Mouse (Mus musculus) c-Kit-positive CD71-positive TER-119-negative erythroid progenitor cells, embryonic 14.5 days (primary cell): Measurements from ENCODE around the gene Paf1.

Experiments
- DNase-seq: peaks from one replicate; pipeline ENCODE4 v3.0.0-alpha.2; 2013; ENCODE audit warnings: low read depth

The Paf1 gene

DNA sequence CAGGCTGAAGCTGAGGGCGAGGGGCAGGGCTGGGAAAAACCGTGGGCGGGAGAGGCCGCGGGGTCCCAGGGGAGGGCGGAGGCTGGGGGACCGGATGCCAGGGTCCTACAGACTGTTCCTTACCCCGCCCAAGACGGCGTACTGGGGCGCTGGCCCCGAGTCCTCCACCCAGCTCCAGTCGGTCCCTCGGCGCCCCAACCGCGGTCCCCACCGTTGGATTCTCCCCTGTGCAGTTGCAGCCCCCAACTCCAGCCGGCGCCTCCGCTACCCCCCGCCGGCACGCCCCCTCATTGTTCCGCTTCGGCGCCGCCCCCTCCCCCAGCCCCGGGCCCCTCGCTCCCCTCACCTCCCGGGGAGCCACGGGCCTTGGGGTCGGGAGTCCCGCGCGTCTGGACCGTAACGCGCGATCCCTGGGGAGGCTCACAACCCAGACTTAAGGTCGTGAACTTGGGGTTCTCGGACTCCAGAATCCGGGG lies 21.2 kb upstream of the Paf1 start:
- no peak for DNase-seq

DNA sequence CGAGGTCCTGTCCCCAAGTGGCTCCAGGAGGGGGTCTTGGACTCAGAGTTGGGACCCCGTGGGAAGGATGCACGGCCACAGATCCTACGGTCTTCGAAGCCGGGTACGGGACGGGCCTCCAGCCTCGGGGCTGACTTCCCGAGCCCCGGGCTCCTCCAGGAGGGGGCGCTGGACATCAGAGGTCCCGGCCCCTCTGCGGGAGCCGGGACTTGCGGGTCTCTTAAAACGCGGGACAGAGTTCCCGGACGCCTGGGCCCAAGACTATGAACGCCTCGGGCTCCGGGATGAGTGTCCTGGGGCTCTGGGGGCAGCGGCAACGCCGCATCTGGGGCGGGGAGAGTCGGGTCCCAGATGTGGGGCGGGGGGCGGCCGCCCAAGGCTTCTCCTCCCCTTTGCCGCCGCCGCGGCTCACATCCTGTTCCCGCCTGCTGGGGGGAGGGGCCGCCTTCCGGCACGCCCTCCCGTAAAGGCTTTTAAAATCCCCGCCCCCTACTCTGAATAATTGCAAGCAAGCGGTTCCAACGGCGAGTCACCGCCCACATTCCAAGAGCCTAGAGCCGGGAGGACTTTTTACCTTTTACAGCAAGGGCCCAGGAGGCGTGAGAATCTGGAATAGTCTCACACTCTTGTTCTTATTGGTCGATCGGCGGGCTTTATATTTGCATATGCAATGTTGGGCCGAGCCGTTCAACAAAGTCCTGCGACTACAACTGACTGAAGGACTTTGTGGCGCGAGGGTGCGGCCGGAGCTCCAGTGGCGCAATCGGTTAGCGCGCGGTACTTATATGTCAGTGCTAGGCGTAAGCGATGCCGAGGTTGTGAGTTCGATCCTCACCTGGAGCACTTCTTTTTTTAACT lies 20.3 kb upstream of the Paf1 start, which contains the start of gene Plekhg2:
Plekhg2 (minus strand) TSS at position 349 of the 858 bp plus-strand sequence.
- peak; percentile 98 for DNase-seq

DNA sequence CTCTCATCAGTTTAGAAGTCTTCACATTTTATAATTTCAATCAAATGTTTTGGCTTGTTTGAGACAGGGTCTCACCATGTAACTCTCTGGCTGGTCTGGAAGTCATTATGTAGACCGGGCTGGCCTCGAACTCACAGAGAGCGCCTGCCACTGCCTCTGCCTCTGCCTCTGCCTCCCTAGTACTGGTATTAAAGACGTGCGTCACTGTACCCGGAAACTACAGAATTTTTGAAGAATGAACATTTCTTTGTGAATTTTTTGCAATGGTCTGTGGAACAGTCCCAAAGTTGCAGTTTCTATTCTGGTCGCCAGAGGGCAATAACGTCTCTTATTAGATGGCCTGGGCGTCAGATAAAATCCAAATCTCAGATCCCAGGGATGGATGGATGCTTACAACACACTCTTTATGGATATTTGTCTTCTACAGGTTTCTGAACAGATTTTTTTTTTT lies 19.6 kb upstream of the Paf1 start:
- peak; percentile 89 for DNase-seq

DNA sequence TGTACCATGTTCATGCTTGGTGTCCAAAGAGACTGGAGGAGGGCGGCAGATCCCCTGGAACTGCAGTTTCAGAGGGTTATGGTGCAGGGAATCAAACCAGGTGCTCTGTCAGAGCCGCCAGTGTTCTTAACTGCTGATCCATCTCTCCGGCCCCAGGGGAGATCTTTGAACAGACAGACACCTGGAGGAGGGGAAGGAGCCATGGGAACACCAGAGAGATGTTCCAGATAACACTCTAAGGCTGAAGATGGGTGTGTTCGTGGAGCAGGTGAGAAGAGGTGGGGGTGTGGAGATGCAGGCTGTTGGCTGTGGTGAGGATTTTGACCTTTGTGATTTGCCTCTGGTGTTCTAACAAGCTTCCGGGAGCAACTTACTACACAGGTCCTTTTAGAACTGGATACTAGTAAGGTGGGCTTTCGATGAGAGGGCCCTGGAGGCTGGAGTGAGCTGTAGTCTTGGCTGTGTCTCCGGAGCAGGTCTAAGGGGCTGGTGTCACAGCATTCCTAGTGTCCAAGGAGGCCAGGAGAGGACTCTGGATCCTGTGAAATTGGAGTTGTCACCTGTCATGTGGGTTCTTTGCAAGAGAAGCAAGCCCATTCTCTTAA lies 18.8 kb upstream of the Paf1 start:
- DNase-seq = no peak

DNA sequence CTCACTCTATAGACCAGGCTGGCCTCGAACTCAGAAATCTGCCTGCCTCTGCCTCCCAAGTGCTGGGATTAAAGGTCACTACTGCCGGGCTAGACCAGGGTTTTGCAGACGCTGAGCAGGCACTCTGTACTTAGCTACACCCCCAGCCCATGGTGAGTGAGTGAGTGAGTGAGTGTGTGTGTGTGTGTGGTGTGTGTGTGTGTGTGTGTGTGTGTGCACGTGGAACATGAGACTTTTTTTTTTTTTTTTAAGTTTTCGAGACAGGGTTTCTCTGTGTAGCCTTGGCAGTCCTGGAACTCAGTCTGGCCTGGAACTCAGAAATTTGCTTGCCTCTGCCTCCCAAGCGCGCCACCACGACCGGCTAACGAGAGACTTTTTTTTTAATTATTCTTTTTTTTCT lies 18.1 kb upstream of the Paf1 start:
- DNase-seq = no peak

DNA sequence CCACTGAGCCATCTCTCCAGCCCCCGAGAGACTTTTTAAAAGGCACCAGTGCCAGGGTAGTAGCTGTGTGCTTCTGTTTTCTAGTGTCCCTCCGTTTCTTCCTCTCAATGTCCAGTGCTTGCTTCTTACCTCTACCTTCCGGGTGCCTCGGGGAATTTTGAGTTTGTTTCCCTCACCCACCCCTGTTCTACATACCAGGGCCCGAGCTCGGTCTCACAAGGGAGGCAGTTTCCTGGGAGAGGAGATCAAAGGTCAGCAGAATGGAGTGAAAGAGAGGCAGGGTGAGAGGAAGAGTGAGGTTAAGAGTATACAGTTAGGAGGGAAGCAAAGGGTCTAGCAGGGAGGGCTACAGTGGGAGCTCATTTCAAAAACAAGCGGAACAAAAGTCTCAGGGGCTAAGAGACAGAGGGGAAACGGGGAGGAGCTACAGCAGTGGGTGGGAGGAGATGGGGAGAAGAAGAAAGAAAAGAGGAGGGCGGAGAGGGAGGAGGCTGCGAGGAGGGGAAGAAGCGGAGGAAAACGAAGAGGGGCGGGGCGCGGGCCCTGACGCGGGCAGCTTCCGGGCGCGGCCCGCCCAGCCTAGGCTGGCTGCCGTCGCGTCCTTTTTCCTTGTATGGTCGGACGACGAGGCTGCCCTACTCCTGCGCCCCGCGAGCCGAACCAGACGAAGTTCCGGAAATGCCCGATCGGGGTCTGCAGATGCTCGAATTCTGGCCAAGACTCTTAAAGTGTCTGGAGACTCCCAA lies 17.4 kb upstream of the Paf1 start:
- peak; percentile 86 for DNase-seq

DNA sequence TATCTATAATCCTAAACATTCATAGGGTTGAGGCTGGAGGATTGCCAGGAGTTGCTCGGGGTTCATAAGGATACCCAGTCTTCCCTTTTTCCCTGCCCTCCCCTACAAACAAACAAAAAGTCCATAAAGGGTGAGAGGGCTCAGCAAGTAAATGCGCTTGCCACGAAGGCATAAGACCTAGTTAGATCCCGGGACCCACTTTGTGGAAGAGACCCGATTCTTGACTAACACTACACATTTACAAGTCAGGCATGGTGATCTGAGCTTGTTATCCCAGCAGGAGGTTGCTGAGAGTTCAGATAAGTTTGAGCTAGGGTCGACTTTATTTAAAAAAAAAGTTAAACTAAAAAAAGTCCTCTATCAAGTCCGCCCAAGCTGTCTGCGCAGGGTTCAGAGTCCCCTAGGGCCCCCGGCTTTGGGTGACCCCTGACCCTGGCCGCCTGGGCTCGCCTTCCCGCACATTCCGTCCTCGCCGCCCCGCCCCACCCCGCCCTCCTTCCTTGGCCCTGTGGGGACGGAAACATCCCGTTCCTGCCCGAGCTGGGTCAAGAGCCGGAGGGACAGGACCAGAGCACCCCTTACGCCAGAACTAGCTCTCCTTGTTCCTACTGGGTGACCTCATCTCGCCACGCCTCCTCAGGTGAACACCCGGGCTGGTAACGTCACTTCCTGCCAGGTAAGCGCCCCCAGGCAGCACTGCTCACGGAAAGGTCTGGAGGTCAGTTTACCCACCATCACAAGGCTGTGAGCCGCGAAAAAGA lies 16.6 kb upstream of the Paf1 start:
- no peak for DNase-seq

DNA sequence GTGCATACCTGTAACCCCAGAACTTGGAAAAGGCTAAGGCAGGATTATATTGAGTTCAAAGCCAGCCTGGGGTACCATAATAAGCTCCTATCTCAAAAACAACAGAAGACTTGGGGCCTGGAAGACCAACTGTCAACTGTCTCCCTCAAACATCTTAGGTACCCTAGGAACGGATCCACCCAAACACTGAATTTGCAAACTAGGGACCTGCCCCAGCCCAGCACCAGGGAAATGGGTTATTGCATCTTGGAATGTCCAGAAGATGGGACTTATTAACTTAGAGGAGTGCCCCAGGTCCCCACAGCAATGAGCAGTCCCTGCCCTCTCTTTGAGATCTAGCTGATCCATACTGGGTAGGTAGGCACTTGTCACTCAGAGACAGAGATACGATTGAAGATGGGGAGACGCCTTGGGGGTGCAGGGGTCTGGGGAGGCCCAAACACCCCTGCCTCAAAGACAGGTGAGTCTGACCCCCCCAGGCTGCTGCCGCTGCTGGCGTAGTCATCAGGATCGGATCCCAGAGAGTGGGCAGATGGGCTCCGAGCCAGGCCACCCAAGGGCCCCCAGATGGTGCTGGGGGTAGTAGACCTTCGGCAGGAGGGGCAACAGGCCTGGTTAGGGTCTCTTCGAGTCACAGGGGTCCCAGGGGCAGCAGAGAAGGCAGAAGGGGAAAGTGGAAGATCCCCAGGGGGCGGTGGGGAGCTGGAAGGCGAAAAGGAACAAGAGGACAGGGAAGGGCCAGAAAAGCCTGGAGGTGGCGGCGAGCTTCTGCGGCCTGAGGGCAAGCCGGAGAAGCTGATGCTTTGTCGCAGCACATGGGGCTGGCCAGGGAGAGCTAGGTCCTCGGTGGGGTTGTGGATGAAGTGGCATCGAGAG lies 15.3 kb upstream of the Paf1 start:
- no peak for DNase-seq

DNA sequence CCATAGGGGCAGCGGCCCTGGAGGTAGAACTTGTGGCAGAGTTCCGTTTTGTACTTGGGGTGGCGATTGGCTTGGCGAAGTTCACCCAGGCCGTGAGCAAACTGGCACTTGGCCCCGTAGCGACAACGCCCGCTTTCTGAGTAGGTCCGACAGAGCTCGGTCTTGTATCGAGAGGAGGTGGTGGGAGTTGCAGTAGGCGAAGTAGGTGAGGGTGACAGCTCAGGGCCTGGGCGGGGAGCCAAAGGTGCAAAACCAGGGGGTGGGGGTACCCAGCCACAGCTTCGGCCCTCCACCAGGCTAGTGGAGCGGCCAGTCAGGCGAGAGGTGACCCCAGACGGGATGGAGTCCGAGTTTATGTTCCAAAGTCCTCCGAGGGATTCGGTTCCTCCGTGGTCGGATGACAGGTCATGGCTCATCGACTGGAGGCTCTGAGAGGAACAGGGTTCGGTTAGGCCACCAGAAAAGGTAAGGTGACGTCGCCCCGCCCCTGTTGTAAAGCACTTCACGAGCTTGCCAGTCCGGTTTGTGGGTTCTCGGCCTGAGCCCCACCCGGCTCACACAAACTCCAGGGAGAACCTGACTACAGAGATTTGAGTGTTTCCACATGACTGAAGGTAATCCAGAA lies 14.6 kb upstream of the Paf1 start:
- DNase-seq = no peak

DNA sequence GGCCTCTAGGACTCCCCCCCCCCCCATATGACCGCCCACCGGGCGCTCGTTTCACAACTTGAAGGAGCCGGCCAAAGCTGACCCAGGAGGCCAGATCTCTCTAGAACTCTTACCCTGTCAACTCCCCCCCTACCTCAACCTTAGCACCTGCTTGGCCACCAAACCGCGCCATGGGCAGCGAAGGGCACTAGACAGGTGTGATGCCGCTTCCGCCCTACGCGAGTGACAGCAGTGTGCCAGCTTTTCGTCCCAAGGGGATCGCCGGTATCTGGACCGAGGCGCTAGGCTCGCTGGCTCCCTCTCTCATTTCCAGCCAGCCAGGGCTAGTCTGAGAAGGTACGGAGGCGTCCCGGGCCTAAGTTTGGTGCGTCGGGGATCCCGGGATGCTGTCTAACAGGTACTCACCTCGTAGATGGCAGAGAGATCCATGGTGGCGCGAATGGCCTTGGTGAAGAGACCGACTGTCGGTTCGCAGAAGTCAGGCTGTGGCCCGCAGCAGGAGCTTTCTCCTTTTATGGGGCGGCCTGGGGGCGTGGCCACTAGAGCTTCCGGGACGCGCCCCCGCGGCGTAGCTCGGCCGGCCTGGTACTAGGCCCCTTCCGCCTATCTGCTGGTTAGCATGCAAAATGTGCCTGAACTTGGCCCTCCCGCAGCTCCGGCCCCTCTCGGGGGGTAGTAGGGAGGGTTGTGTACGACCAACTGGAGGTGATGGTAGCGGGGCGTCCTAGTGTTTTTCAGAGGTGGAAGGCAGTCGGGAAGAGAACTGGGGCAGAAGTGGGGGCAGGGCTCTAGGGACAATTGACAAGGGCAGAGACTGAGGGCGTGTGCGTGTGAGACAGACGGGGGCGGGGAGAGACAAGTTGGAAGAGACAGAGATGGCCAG lies 13.7 kb upstream of the Paf1 start:
- DNase-seq = peak; percentile 88

DNA sequence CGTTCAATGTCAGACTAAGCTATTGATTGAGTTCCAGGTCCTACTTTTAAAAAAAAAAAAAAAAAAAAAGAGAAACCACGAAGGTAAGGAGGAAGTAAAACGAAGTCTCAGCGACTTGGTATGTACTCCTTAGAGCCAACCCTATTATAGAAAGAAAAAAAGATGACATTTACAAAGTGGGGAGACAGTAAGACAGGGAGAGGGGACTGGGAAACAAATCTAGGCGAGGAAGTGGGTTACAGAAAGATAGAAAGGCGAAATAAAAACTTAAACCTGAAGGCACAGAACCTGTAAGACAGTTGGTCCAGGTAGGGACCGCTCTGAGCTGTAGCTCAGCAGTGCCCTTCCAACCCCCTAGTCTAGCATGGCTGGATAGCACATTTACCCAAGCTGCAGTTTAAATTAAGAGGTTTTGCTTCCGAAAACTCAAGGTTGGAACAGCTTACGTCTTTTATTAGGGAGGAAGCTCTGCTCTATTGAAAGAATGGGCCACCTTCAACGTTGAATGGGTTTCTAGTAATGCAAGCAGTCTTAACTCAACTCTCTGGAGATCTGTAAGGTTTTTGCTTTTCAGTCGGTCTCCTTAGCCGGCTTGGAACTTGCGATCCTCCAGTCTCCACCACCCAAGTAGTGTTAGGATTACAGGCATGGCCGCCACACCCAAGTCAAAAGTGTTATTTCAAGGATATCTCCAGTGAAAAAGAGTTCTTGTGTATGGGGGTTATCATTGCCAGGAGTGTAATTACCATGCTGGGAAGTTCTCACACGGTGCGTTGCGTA lies 12.3 kb upstream of the Paf1 start, which contains the start of gene Zfp36:
Zfp36 (minus strand) TSS at position 17 of the 780 bp plus-strand sequence.
- no peak for DNase-seq

DNA sequence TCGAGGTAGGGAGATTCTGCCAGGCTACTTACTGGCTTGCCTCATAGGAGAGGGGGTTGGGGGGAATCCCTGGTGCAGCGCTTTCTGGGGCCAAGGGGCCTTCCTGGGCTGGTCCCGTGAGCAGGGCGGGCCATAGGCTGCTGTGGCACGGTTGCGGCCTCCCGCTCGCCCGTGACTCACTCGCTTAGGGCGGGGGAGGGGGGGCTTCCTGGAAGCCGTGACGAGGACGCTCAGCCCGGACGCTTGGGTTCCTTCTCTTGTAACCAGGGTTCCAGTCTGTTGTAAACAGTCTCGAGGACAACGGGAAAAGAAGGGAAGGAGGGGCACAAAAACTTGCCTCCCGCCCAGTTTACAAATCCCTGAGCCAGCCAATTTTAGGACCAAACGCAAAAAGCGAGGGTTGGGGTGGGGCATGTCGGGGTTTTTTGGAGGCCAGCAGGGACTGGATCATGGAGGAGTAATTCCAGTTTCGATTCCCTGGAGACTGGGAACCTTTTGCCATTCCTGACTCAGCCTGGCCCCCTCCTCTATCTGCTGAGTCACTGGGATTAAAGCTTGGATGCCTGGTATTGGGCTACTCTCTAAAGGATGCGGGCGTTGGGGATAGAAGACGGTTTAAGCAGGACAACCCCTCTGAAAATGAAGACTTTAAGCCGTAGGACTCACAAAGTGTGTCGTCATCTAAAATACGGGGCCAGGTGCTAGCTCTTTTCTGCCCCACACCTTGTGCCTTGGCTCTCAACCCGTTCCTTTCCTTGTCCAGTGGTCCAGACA lies 11.5 kb upstream of the Paf1 start:
- DNase-seq = peak; percentile 83

DNA sequence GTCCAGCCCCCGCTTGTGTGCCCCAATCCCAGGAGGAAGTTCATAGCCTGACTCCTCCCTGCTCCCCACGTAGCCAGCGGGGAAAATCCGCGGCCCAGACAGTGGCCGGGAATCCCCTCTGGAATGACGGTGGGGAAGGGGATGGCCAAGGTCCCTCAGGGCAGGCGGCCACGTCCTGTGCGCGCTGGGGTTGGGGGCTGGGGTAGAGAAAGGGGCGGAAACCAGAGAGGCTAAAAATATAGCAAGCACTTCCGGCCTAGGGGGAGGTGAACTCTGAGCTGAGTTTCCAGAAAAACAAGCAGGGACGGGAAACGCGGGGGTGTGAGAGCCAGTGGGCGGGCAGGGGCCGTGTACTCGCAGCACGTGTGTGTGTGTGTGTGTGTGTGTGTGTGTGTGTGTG lies 10.8 kb upstream of the Paf1 start:
- peak; percentile 65 for DNase-seq

DNA sequence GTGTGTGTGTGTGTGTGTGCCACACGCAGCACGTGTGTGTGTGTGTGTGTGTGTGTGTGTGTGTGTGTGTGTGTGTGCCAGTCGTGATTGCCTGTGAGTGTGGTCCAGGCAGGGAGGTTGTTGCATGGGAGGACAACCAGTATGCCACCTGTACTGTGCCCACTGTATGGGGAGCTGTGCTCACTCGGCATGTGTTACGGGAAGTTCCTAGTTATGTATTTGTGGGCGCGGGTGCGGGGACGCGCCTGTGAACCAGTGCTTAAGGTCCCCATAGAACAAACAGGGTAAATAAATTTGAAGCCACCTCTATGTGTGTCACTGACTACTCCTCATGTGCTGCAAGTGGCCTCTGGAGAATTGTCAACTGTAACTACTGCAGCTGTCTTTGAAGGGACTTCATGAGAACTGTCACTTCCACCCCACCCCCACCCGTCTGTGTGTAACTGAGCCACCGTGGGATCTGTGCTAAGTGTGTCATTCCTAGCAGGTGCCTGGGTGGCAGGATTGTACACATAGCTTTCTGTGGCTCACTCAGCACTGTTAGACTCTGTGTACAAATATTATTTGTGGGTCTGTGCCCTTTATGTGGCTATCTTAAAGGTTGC lies 10.3 kb upstream of the Paf1 start:
- DNase-seq = no peak

DNA sequence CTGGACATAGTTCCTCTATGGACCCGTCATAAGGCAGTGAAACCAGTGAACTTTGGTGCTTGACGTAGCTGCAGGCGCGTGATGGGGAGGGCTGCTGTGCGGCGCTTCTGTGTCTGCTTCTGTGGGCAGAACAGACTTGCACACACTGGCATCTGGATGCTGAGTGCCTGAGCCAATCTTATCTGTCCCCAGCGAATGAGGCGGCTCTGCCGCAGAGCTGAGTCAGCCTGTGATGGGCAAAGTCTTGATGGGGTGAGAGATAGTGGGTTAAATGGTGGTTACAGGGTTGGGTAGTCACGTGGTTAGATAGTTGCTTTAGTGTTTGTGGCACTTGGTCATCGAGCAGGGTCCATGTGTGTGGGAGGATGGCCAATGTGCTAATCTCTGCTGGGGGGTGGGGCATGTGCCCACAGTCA lies 9.8 kb upstream of the Paf1 start:
- DNase-seq = peak; percentile 75

DNA sequence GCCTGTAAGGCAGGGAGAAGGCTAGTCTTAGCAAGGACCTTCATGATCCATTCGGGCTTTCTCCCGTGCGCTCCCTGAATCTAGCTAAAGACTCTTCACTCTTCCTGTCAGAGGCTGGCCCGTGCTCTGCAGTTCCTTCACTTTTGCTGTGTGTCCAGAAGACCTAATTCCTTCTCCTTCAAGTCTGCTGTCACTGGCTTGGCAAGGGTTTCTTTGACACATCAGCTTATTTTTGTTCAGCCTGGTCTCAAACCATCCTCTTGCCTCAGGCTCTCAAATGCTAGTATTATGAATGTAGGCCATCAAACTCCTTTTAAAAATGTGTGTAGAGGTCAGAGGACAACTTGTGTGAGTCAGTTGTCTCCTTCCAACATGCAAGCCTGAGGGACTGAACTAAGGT lies 9.1 kb upstream of the Paf1 start:
- DNase-seq = no peak

DNA sequence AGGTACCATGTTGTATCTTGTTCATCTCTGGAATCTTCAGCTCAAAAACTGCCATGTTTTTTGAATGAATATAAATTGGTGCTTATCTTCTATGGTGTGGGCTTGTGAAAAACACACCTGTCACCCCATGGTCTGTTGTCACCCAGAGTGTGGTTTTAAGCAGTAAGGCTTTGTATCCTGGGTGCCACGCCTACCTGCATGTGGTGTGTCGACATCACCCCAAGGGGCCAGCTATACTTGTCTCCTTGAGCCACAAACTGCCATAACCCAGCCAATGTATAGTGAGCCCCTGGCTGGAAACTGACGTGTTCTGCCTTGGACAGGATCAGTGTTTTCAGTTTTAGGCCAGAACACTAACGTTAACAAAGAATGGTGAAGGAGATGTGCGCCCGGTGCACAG lies 8.6 kb upstream of the Paf1 start:
- no peak for DNase-seq
